Mouse (Mus musculus) heart, postnatal 0 days (tissue): Measurements from ENCODE around the gene Lmln. TPM values are rescaled to one million over a fixed set of nuclear protein-coding genes. Genes with fewer than 3 reads are reported as not detected.

Experiments used
- ATAC-seq: fragments of 200-750 bp; cut with Nextera tagmentation; 2 replicates; pipeline ENCODE4 v1.8.0; 2017; ENCODE audit warnings: low read depth, moderate number of reproducible peaks, moderate library complexity; ENCODE audit not compliant: insufficient read depth
- DNase-seq: peaks from one replicate; pipeline ENCODE4 v3.0.0-alpha.2; 2016; ENCODE audit warnings: low spot score
- H3K27ac ChIP-seq: fragments of 300-500 bp; sonication (generic); 2 replicates; pipeline ENCODE4 v1.5.1; 2014; ENCODE audit warnings: low read depth, mild to moderate bottlenecking
- H3K27me3 ChIP-seq: fragments of 300-500 bp; sonication (generic); 2 replicates; pipeline ENCODE4 v1.6.1; 2014; ENCODE audit warnings: low read length, mixed read lengths; ENCODE audit not compliant: control insufficient read depth, insufficient read depth
- H3K36me3 ChIP-seq: fragments of 300-500 bp; sonication (generic); replicated peaks from 2 replicates; pipeline ENCODE4 v1.6.1; 2014; ENCODE audit warnings: low read length, mixed read lengths; ENCODE audit not compliant: control insufficient read depth, insufficient read depth
- H3K4me1 ChIP-seq: fragments of 300-500 bp; sonication (generic); 2 replicates; pipeline ENCODE4 v1.6.1; 2014; ENCODE audit warnings: antibody characterized with exemption; ENCODE audit not compliant: control insufficient read depth, insufficient read depth
- H3K4me2 ChIP-seq: fragments of 300-500 bp; sonication (generic); 2 replicates; pipeline ENCODE4 v1.6.1; 2014; ENCODE audit warnings: low read depth, mild to moderate bottlenecking, low read length, moderate library complexity
- H3K4me3 ChIP-seq: fragments of 300-500 bp; sonication (generic); 2 replicates; pipeline ENCODE4 v1.5.1; 2014; ENCODE audit warnings: low read depth, low read length
- H3K9ac ChIP-seq: fragments of 300-500 bp; sonication (generic); replicated peaks from 2 replicates; pipeline ENCODE4 v1.6.1; 2014; ENCODE audit warnings: low read depth, low read length, mixed read lengths
- H3K9me3 ChIP-seq: fragments of 300-500 bp; sonication (generic); replicated peaks from 2 replicates; pipeline ENCODE4 v1.6.1; 2016; ENCODE audit warnings: low read length; ENCODE audit not compliant: control insufficient read depth
- CTCF ChIP-seq: IDR thresholded peaks from 2 replicates; pipeline ENCODE4 v1.5.1; 2016; ENCODE audit warnings: antibody characterized with exemption, control low read depth, low read depth
- EP300 ChIP-seq: IDR thresholded peaks from 2 replicates; pipeline ENCODE4 v1.6.1; 2016; ENCODE audit warnings: antibody characterized with exemption, low read depth
- WGBS: fragments of 180-500 bp; shearing (Covaris S2); extraction: QIAGEN DNeasy Blood & Tissue Kit; methylation state at CpG from one replicate; pipeline ENCODE4 v1.1.7; 2014; 5-methylcytosine and 5-hydroxymethylcytosine counted together
- polyA plus RNA-seq: library from polyadenylated mRNA; unstranded; fragments of >200 nt; fragmentation: Nextera tagmentation; extraction: Ambion mirVana; gene quantifications from 2 replicates; pipeline ENCODE4 v1.2.1, GENCODE M21; 2015
- total RNA-seq: library from RNA; depleted of rRNA; stranded (reverse); fragments of >200 nt; gene quantifications from 2 replicates; pipeline ENCODE4 v1.2.3, GENCODE M21; 2014; ENCODE audit warnings: low replicate concordance

Gene Lmln
- total and polyA plus RNA-seq, 2 experiments from 2014 or later, result 1.1 to 3.5 TPM

GRCm38 (mm10) chr16:33063267-33063666 is 946 bp downstream of the Lmln start:
- DNase-seq, result peak; percentile 46
- Histone ChIP-seq H3K9ac (no peak overlapping the region), H3K4me2 (peak overlapping the region; percentile 93), H3K27me3 (no peaks in the 10 kb centered on the region), H3K4me1 (peaks cover 4% of the 10 kb centered on the region; the same call in 1 of the 2 replicates), H3K27ac (0 out of 2 replicates have a peak overlapping the region, but pooled peaks have one; percentile 63), H3K36me3 (peaks cover 27% of the 10 kb centered on the region), H3K9me3 (no peaks in the 10 kb centered on the region), H3K4me3 (peak overlapping the region; percentile 74)
- WGBS, result 15% methylated on average over 7 of the region's 7 CpGs
- ATAC-seq, result no peak
- no peak for TF ChIP-seq CTCF
- TF ChIP-seq EP300, result no peak

DNA sequence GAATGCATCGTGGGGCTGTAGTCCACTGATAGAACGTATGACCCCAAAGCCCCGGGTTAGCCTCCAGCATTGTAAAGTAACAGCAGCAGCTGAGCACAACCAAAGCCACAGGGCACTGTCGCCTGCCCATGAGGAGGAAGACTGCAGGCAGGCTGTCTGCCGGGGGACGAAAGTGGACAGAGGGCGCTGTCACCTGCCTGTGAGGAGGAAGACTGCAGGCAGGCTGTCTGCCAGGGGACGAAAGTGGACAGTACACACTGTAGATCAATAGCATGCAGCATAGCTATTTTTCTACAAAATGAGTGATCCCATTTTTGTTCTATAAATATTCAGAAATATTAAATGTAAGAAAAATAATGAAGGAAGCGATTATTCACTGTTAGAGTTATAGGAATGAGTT is 2.3 kb downstream of the Lmln start:
- no peaks in the 10 kb centered on the region for H3K27me3 ChIP-seq
- H3K4me1 ChIP-seq, result 0 out of 2 replicates have a peak, but pooled peaks cover 3% of the 10 kb centered on the region
- ATAC-seq, result no peak
- no peak for DNase-seq
- no peak overlapping the region for H3K4me2 ChIP-seq
- 75% methylated on average over 9 of the region's 9 CpGs for WGBS
- TF ChIP-seq EP300 (no peak), CTCF (no peak)
- H3K4me3 ChIP-seq, result no peak overlapping the region
- H3K27ac ChIP-seq, result no peak overlapping the region
- H3K9ac ChIP-seq, result no peak overlapping the region
- peaks cover 17% of the 10 kb centered on the region for H3K36me3 ChIP-seq
- no peaks in the 10 kb centered on the region for H3K9me3 ChIP-seq

- Histone ChIP-seq H3K4me1 (no peaks in the 10 kb centered on the region), H3K36me3 (peaks cover 15% of the 10 kb centered on the region; the same call in 1 of the 2 replicates), H3K4me2 (no peak overlapping the region), H3K27me3 (no peaks in the 10 kb centered on the region), H3K27ac (no peak overlapping the region), H3K4me3 (no peak overlapping the region), H3K9me3 (no peaks in the 10 kb centered on the region), H3K9ac (no peak overlapping the region)
- ATAC-seq (no peak), DNase-seq (no peak)
- TF ChIP-seq EP300, result no peak
- TF ChIP-seq CTCF, result no peak
Observed at GRCm38 (mm10) chr16:33070928-33071327, 8.6 kb downstream of the Lmln start.

- ATAC-seq (no peak), DNase-seq (no peak)
- WGBS, result 88% methylated on average over 6 of the region's 6 CpGs
- H3K4me1 ChIP-seq, result no peaks in the 10 kb centered on the region
- H3K4me3 ChIP-seq, result no peak overlapping the region
- no peaks in the 10 kb centered on the region for H3K27me3 ChIP-seq
- H3K9me3 ChIP-seq, result no peaks in the 10 kb centered on the region
- no peak overlapping the region for H3K4me2 ChIP-seq
- H3K27ac ChIP-seq, result no peak overlapping the region
- TF ChIP-seq EP300 (no peak), CTCF (no peak)
- no peak overlapping the region for H3K9ac ChIP-seq
- H3K36me3 ChIP-seq, result peaks cover 15% of the 10 kb centered on the region; the same call in 1 of the 2 replicates
Observed at GRCm38 (mm10) chr16:33072871-33073557, 10.7 kb downstream of the Lmln start.

GRCm38 (mm10) chr16:33074967-33075366 is 12.6 kb downstream of the Lmln start:
- TF ChIP-seq EP300 (no peak), CTCF (no peak)
- DNase-seq (no peak), ATAC-seq (no peak)
- H3K9me3 ChIP-seq, result no peaks in the 10 kb centered on the region
- H3K4me2 ChIP-seq, result no peak overlapping the region
- WGBS, result 68% methylated on average over 5 of the region's 5 CpGs
- 0 out of 2 replicates have a peak, but pooled peaks cover 11% of the 10 kb centered on the region for H3K36me3 ChIP-seq
- H3K27me3 ChIP-seq, result no peaks in the 10 kb centered on the region
- no peak overlapping the region for H3K9ac ChIP-seq
- no peak overlapping the region for H3K27ac ChIP-seq
- H3K4me1 ChIP-seq, result no peaks in the 10 kb centered on the region
- H3K4me3 ChIP-seq, result no peak overlapping the region

DNA sequence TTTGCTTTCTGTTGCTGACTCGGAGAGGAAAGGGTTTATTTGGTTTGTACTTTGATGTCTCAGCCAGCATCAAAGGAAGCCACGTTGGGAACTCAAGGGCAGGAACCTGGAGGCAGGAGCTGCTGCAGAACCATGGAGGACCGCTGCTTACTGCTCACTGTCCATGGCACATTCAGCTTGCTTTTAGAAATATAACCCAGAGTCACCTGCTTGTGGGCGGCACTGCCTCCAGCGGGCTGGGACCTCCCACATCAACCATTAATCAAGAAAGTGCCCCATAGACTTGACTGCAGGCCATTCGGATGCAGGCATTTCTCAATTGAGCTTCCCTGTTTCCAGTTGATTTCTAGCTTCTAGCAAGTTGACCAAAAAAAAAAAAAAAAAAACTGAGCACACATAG is 13.8 kb downstream of the Lmln start:
- no peak overlapping the region for H3K4me3 ChIP-seq
- H3K27ac ChIP-seq, result no peak overlapping the region
- H3K9ac ChIP-seq, result no peak overlapping the region
- 0 out of 2 replicates have a peak, but pooled peaks cover 13% of the 10 kb centered on the region for H3K36me3 ChIP-seq
- WGBS, result 75% methylated on average over 6 of the region's 6 CpGs
- TF ChIP-seq CTCF, result no peak
- TF ChIP-seq EP300, result no peak
- H3K9me3 ChIP-seq, result no peaks in the 10 kb centered on the region
- no peak for ATAC-seq
- DNase-seq, result no peak
- no peaks in the 10 kb centered on the region for H3K27me3 ChIP-seq
- H3K4me2 ChIP-seq, result no peak overlapping the region
- no peaks in the 10 kb centered on the region for H3K4me1 ChIP-seq
